Mouse (Mus musculus): ENCODE results near the gene Smim4. TPM values are rescaled to one million over a fixed set of nuclear protein-coding genes. Genes with fewer than 3 reads are reported as not detected.

Smim4 gene
- polyA plus RNA-seq, 1 experiment from 2014 or later: 90.8 TPM

- Histone ChIP-seq H3K9ac (no peak overlapping the region), H3K4me3 (replicated peaks) (no peak overlapping the region), H3K9me3 (replicated peaks) (no peaks in the 10 kb centered on the region), H3K27ac (no peak overlapping the region), H3K4me2 (no peak overlapping the region), H3K27me3 (no peaks in the 10 kb centered on the region), H3K36me3 (peaks cover 89% of the 10 kb centered on the region), H3K4me1 (replicated peaks) (peaks cover 46% of the 10 kb centered on the region)
- no peak for DNase-seq
- WGBS (ENCODE audit: insufficient replicate concordance): 74% methylated on average over 5 of the region's 5 CpGs
- ATAC-seq (ENCODE audit: low read depth): no peak
Measured at GRCm38 (mm10) chr14:31112187-31112586, 16.6 kb downstream of the Smim4 start.

GRCm38 (mm10) chr14:31110613-31111012, 18.1 kb downstream of the Smim4 start:
- Histone ChIP-seq H3K9me3 (replicated peaks) (no peaks in the 10 kb centered on the region), H3K4me2 (0 out of 2 replicates have a peak overlapping the region, but pooled peaks have one; percentile 4), H3K27ac (peak overlapping the region; percentile 50), H3K9ac (peak overlapping the region; percentile 17; the same call in 1 of the 2 replicates), H3K27me3 (no peaks in the 10 kb centered on the region), H3K4me3 (replicated peaks) (no peak overlapping the region), H3K4me1 (replicated peaks) (peaks cover 46% of the 10 kb centered on the region), H3K36me3 (peaks cover 90% of the 10 kb centered on the region)
- DNase-seq (peak; percentile 69), ATAC-seq (ENCODE audit: low read depth) (peak; percentile 96)
- 21% methylated on average over 3 of the region's 3 CpGs for WGBS (ENCODE audit: insufficient replicate concordance)

- Histone ChIP-seq H3K27me3 (no peaks in the 10 kb centered on the region), H3K9ac (no peak overlapping the region), H3K27ac (no peak overlapping the region), H3K36me3 (peaks cover 69% of the 10 kb centered on the region), H3K4me1 (replicated peaks) (peaks cover 12% of the 10 kb centered on the region), H3K4me3 (replicated peaks) (no peak overlapping the region), H3K9me3 (replicated peaks) (no peaks in the 10 kb centered on the region), H3K4me2 (no peak overlapping the region)
- 87% methylated on average over 2 of the region's 2 CpGs for WGBS (ENCODE audit: insufficient replicate concordance)
- ATAC-seq (ENCODE audit: low read depth): no peak
- no peak for DNase-seq
Measured at GRCm38 (mm10) chr14:31105156-31105555, 23.6 kb downstream of the Smim4 start.

- DNase-seq (no peak), ATAC-seq (ENCODE audit: low read depth) (no peak)
- peaks cover 84% of the 10 kb centered on the region for H3K36me3 ChIP-seq
- no peaks in the 10 kb centered on the region for H3K9me3 ChIP-seq (replicated peaks)
- H3K4me3 ChIP-seq (replicated peaks): no peak overlapping the region
- H3K9ac ChIP-seq: no peak overlapping the region
- no peak overlapping the region for H3K27ac ChIP-seq
- H3K27me3 ChIP-seq: no peaks in the 10 kb centered on the region
- H3K4me2 ChIP-seq: no peak overlapping the region
- WGBS (ENCODE audit: insufficient replicate concordance): 73% methylated on average over 1 of the region's 1 CpGs
- H3K4me1 ChIP-seq (replicated peaks): peaks cover 19% of the 10 kb centered on the region
Measured at GRCm38 (mm10) chr14:31089918-31090317, 38.8 kb downstream of the Smim4 start.

GRCm38 (mm10) chr14:31088515-31088914, 40.2 kb downstream of the Smim4 start:
- Histone ChIP-seq H3K27me3 (no peaks in the 10 kb centered on the region), H3K36me3 (peaks cover 81% of the 10 kb centered on the region), H3K4me3 (replicated peaks) (no peak overlapping the region), H3K27ac (no peak overlapping the region), H3K4me1 (replicated peaks) (peaks cover 11% of the 10 kb centered on the region), H3K4me2 (no peak overlapping the region), H3K9ac (no peak overlapping the region), H3K9me3 (replicated peaks) (no peaks in the 10 kb centered on the region)
- ATAC-seq (ENCODE audit: low read depth) (no peak), DNase-seq (no peak)
- 93% methylated on average over 2 of the region's 2 CpGs for WGBS (ENCODE audit: insufficient replicate concordance)

- peaks cover under 1% of the 10 kb centered on the region; the same call in 1 of the 2 replicates for H3K4me1 ChIP-seq (replicated peaks)
- H3K4me2 ChIP-seq: no peak overlapping the region
- no peaks in the 10 kb centered on the region for H3K9me3 ChIP-seq (replicated peaks)
- H3K9ac ChIP-seq: no peak overlapping the region
- H3K27me3 ChIP-seq: no peaks in the 10 kb centered on the region
- no peak overlapping the region for H3K27ac ChIP-seq
- peaks cover 82% of the 10 kb centered on the region for H3K36me3 ChIP-seq
- DNase-seq (no peak), ATAC-seq (ENCODE audit: low read depth) (no peak)
- WGBS (ENCODE audit: insufficient replicate concordance): 81% methylated on average over 6 of the region's 6 CpGs
- no peak overlapping the region for H3K4me3 ChIP-seq (replicated peaks)
Measured at GRCm38 (mm10) chr14:31087433-31087832, 41.3 kb downstream of the Smim4 start.

GRCm38 (mm10) chr14:31081147-31081546, 47.6 kb downstream of the Smim4 start:
- Histone ChIP-seq H3K9me3 (replicated peaks) (no peaks in the 10 kb centered on the region), H3K4me3 (replicated peaks) (no peak overlapping the region), H3K4me1 (replicated peaks) (peaks cover 34% of the 10 kb centered on the region), H3K36me3 (peaks cover 69% of the 10 kb centered on the region), H3K27me3 (no peaks in the 10 kb centered on the region), H3K4me2 (no peak overlapping the region), H3K9ac (peak overlapping the region; percentile 37), H3K27ac (peak overlapping the region; percentile 66)
- DNase-seq (no peak), ATAC-seq (ENCODE audit: low read depth) (no peak)

- peak overlapping the region; percentile 84 for H3K27ac ChIP-seq
Measured at GRCm38 (mm10) chr14:31079313-31080028, 49.3 kb downstream of the Smim4 start.

GRCm38 (mm10) chr14:31078597-31079208, 50.1 kb downstream of the Smim4 start:
- peaks cover 34% of the 10 kb centered on the region for H3K4me1 ChIP-seq (replicated peaks)
- H3K27me3 ChIP-seq: no peaks in the 10 kb centered on the region
- no peak for DNase-seq
- peak overlapping the region; percentile 84 for H3K27ac ChIP-seq
- peaks cover 77% of the 10 kb centered on the region for H3K36me3 ChIP-seq
- no peaks in the 10 kb centered on the region for H3K9me3 ChIP-seq (replicated peaks)
- H3K9ac ChIP-seq: peak overlapping the region; percentile 49
- no peak overlapping the region for H3K4me3 ChIP-seq (replicated peaks)
- 92% methylated on average over 3 of the region's 3 CpGs for WGBS (ENCODE audit: insufficient replicate concordance)
- peak overlapping the region; percentile 49 for H3K4me2 ChIP-seq
- ATAC-seq (ENCODE audit: low read depth): peak; percentile 57; the same call in 1 of the 2 replicates

More at GRCm38 (mm10) chr14:31079313-31080028, 49.3 kb downstream of the Smim4 start:
- peak; percentile 66 for DNase-seq
- H3K27me3 ChIP-seq: no peaks in the 10 kb centered on the region
- peaks cover 34% of the 10 kb centered on the region for H3K4me1 ChIP-seq (replicated peaks)
- H3K36me3 ChIP-seq: peaks cover 69% of the 10 kb centered on the region
- WGBS (ENCODE audit: insufficient replicate concordance): 47% methylated on average over 3 of the region's 3 CpGs
- peak overlapping the region; percentile 49 for H3K4me2 ChIP-seq
- no peaks in the 10 kb centered on the region for H3K9me3 ChIP-seq (replicated peaks)
- H3K9ac ChIP-seq: peak overlapping the region; percentile 49
- peak overlapping the region; percentile 15; the same call in 1 of the 2 replicates for H3K4me3 ChIP-seq (replicated peaks)
- peak; percentile 77 for ATAC-seq (ENCODE audit: low read depth)

GRCm38 (mm10) chr14:31069086-31069733, 59.5 kb downstream of the Smim4 start:
- Histone ChIP-seq H3K36me3 (peaks cover 73% of the 10 kb centered on the region), H3K4me3 (replicated peaks) (no peak overlapping the region), H3K27me3 (no peaks in the 10 kb centered on the region), H3K27ac (no peak overlapping the region), H3K9me3 (replicated peaks) (no peaks in the 10 kb centered on the region), H3K4me2 (no peak overlapping the region), H3K4me1 (replicated peaks) (0 out of 2 replicates have a peak, but pooled peaks cover 4% of the 10 kb centered on the region), H3K9ac (no peak overlapping the region)
- 93% methylated on average over 4 of the region's 4 CpGs for WGBS (ENCODE audit: insufficient replicate concordance)
- no peak for ATAC-seq (ENCODE audit: low read depth)
- no peak for DNase-seq

- H3K4me2 ChIP-seq: no peak overlapping the region
- no peaks in the 10 kb centered on the region for H3K4me1 ChIP-seq (replicated peaks)
- H3K27me3 ChIP-seq: no peaks in the 10 kb centered on the region
- H3K4me3 ChIP-seq (replicated peaks): no peak overlapping the region
- DNase-seq (no peak), ATAC-seq (ENCODE audit: low read depth) (no peak)
- peak overlapping the region; percentile 4; the same call in 1 of the 2 replicates for H3K27ac ChIP-seq
- H3K36me3 ChIP-seq: peaks cover 77% of the 10 kb centered on the region
- WGBS (ENCODE audit: insufficient replicate concordance): 50% methylated on average over 1 of the region's 1 CpGs
- H3K9me3 ChIP-seq (replicated peaks): no peaks in the 10 kb centered on the region
- H3K9ac ChIP-seq: no peak overlapping the region
Measured at GRCm38 (mm10) chr14:31062277-31062676, 66.5 kb downstream of the Smim4 start.
